11 mouse cellular contexts compared by ENCODE assay signal in the genomic region with DNA sequence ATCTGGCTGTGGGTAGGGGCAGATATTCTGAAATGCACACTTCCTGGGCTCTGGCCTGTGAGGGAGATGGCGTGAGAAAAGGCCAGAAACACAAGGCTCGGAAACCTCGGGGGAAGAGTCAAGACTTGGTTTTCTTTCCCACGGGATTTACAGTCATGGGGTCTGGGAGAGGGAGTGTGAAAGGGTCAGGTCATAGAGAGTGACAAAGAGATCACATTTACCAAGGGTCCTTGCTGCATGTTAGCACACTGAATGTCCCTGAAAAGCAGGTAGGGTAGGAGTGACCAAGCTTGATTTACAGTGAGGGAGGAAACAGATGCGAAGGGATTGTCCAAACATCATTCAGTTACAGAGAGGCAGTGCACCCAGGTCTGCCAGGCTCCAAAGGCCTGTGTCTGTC.
DNase-seq lines count a peak whose midpoint lies in the region; ATAC-seq and TF ChIP-seq lines count a peak whose summit lies in the region.
"Had no signal": no experiment of that assay in that cellular context is flagged by ENCODE, and none has a peak within 500 bp of the region (broad histone marks: within the 10 kb centered on the region; RNA-seq: fewer than 3 reads in every experiment).

No protein-coding gene starts in this region.

- peaks cover 8% of the 10 kb centered on the region for H3K27me3 ChIP-seq in heart, embryonic 11.5 days (ENCODE audit: control insufficient read depth, insufficient read depth, low read length)
- H3K27me3 ChIP-seq in liver, embryonic 15.5 days: peaks cover 29% of the 10 kb centered on the region

- intact Hi-C loops in heart, postnatal 10 days (cut with DNase I): loop anchor here (2.0 to 5.0 kb wide), 3 partner anchors 65 to 155 kb away; a partner anchor contains a TSS

- peaks cover 5% of the 10 kb centered on the region for H3K4me1 ChIP-seq in heart, embryonic 11.5 days (ENCODE audit: control insufficient read depth, insufficient read depth, low read length)
- H3K4me1 ChIP-seq in liver, embryonic 15.5 days (replicated peaks): no peaks in the 10 kb centered on the region
- no peaks in the 10 kb centered on the region; the same call in 1 of the 2 replicates for H3K4me1 ChIP-seq in embryonic fibroblast, embryonic 13.5 days (ENCODE audit: control insufficient read depth, insufficient read depth, low read length)

- TF ChIP-seq POLR2A in embryonic fibroblast, embryonic 13.5 days (IDR thresholded peaks at IDR 0.05; ENCODE audit: low read depth, low read length): no peak

- no peak overlapping the region for H3K9ac ChIP-seq in heart, embryonic 11.5 days (ENCODE audit: low read depth, low read length)
- no peak overlapping the region for H3K9ac ChIP-seq in liver, embryonic 15.5 days

- no peak for TF ChIP-seq CTCF in embryonic fibroblast, embryonic 13.5 days (IDR thresholded peaks at IDR 0.05; ENCODE audit: borderline replicate concordance, insufficient read depth, low read length)

- peak overlapping the region; percentile 14; the same call in 1 of the 2 replicates for H3K4me2 ChIP-seq in heart, embryonic 11.5 days
- no peak overlapping the region for H3K4me2 ChIP-seq in liver, embryonic 15.5 days

- H3K36me3 ChIP-seq in heart, embryonic 11.5 days (ENCODE audit: control insufficient read depth, insufficient read depth, low read length): no peaks in the 10 kb centered on the region
- no peaks in the 10 kb centered on the region for H3K36me3 ChIP-seq in liver, embryonic 15.5 days (replicated peaks)

- peak overlapping the region; percentile 62 for H3K27ac ChIP-seq in heart, embryonic 11.5 days (ENCODE audit: low read depth, low read length)
- no peak overlapping the region for H3K27ac ChIP-seq in liver, embryonic 15.5 days (replicated peaks)
- H3K27ac ChIP-seq in embryonic fibroblast, embryonic 13.5 days (ENCODE audit: insufficient read depth, low read length): peak overlapping the region; percentile 19
- H3K27ac ChIP-seq: macrophage had no signal

- no peaks in the 10 kb centered on the region for H3K9me3 ChIP-seq in heart, embryonic 11.5 days (replicated peaks; ENCODE audit: control insufficient read depth, low read length)
- no peaks in the 10 kb centered on the region for H3K9me3 ChIP-seq in liver, embryonic 15.5 days (replicated peaks)

- DNase-seq in heart, postnatal 10 days: no peak
- DNase-seq in liver: no peak
- DNase-seq in right cerebral cortex, adult 18-20 months: no peak
- no peak for DNase-seq in cerebellum, adult 11 months
- DNase-seq: cerebellum, adult 9-11 months; thymus, adult 18-20 months had no signal

- no peak for ATAC-seq in heart, embryonic 11.5 days (replicated peaks; ENCODE audit: insufficient number of reproducible peaks, low FRiP score, low TSS enrichment)
- 0 out of 2 replicates have a peak, but pooled peaks have one; percentile 3 for ATAC-seq in liver, embryonic 15.5 days (ENCODE audit: insufficient read depth)
- ATAC-seq in megakaryocyte progenitor cell, adult 5-6 weeks (replicated peaks; ENCODE audit: poor library complexity): 0 out of 2 replicates have a peak, but pooled peaks have one; percentile 39

- H3K4me3 ChIP-seq in heart, embryonic 11.5 days (ENCODE audit: low read depth, low read length): no peak overlapping the region
- no peak overlapping the region for H3K4me3 ChIP-seq in liver, embryonic 15.5 days (replicated peaks)
- H3K4me3 ChIP-seq in embryonic fibroblast, embryonic 13.5 days (ENCODE audit: insufficient read depth, low read length): no peak overlapping the region

- WGBS in heart, embryonic 11.5 days (ENCODE audit: insufficient replicate concordance): 54% methylated on average over 5 of the region's 5 CpGs
- 40% methylated on average over 5 of the region's 5 CpGs for WGBS in liver, embryonic 15.5 days (ENCODE audit: insufficient replicate concordance)
